Mouse (Mus musculus): ENCODE measurements at regions not wholly inside any gene's neighbourhood (a gene's known extent, or its start where the extent isn't known, plus 50 kb on each side); places are given as distances from the start of the nearest gene placed in this dataset.

- DNase-seq (ENCODE audit: low spot score): no peak
These were observed 135.8 kb upstream of the Mast4 start for GRCm38 (mm10) chr13:103470141-103470540.

GRCm38 (mm10) chr13:103460499-103460898, 126.2 kb upstream of the Mast4 start:
- DNase-seq (ENCODE audit: low spot score): no peak

- no peak for DNase-seq (ENCODE audit: low spot score)
These were observed 125.3 kb upstream of the Mast4 start for GRCm38 (mm10) chr13:103459486-103460147.

GRCm38 (mm10) chr13:103452837-103453236, 118.5 kb upstream of the Mast4 start:
- no peak for DNase-seq (ENCODE audit: low spot score)

GRCm38 (mm10) chr13:103430589-103430988, 96.3 kb upstream of the Mast4 start:
- DNase-seq (ENCODE audit: low spot score): no peak

GRCm38 (mm10) chr13:103424011-103424410, 89.7 kb upstream of the Mast4 start:
- DNase-seq (ENCODE audit: low spot score): no peak

- no peak for DNase-seq (ENCODE audit: low spot score)
These were observed 89.1 kb upstream of the Mast4 start for GRCm38 (mm10) chr13:103423417-103423816.

GRCm38 (mm10) chr13:103422997-103423396, 88.7 kb upstream of the Mast4 start:
- DNase-seq (ENCODE audit: low spot score): no peak

GRCm38 (mm10) chr13:103419146-103419545, 84.8 kb upstream of the Mast4 start:
- no peak for DNase-seq (ENCODE audit: low spot score)

GRCm38 (mm10) chr13:103417256-103417655, 83.0 kb upstream of the Mast4 start:
- no peak for DNase-seq (ENCODE audit: low spot score)

GRCm38 (mm10) chr13:103415335-103415734, 81.0 kb upstream of the Mast4 start:
- no peak for DNase-seq (ENCODE audit: low spot score)

GRCm38 (mm10) chr13:103412566-103412965, 78.3 kb upstream of the Mast4 start:
- no peak for DNase-seq (ENCODE audit: low spot score)

GRCm38 (mm10) chr13:103409286-103409685, 75.0 kb upstream of the Mast4 start:
- DNase-seq (ENCODE audit: low spot score): no peak

GRCm38 (mm10) chr13:103396526-103397020, 62.3 kb upstream of the Mast4 start:
- DNase-seq (ENCODE audit: low spot score): no peak

- no peak for DNase-seq (ENCODE audit: low spot score)
These were observed 61.8 kb upstream of the Mast4 start for GRCm38 (mm10) chr13:103396099-103396498.

GRCm38 (mm10) chr13:103392581-103392980, 58.3 kb upstream of the Mast4 start:
- no peak for DNase-seq (ENCODE audit: low spot score)

- no peak for DNase-seq (ENCODE audit: low spot score)
These were observed 57.1 kb upstream of the Mast4 start for GRCm38 (mm10) chr13:103391396-103391795.

- DNase-seq (ENCODE audit: low spot score): no peak
These were observed 56.7 kb upstream of the Mast4 start for GRCm38 (mm10) chr13:103390991-103391390.

GRCm38 (mm10) chr13:103386948-103387347, 52.7 kb upstream of the Mast4 start:
- no peak for DNase-seq (ENCODE audit: low spot score)

Data from yolk sac, embryonic 10.5 days (tissue).